14 mouse cellular contexts compared by ENCODE assay signal in genomic region chr5:28873600-28874265, GRCm38 (mm10).
"Had no signal": no experiment of that assay in that cellular context is flagged by ENCODE, and none has a peak within 500 bp of the region (broad histone marks: within the 10 kb centered on the region; RNA-seq: fewer than 3 reads in every experiment).

No protein-coding gene starts in this region.

- ATAC-seq: liver, postnatal 0 days; lung, postnatal 0 days; midbrain, embryonic 13.5 days; midbrain, embryonic 15.5 days had no signal

- DNase-seq: liver, postnatal 0 days; lung, adult 2 months; lung, postnatal 14 days; lung, postnatal 36 days; retina, postnatal 1 day; right cerebral cortex, postnatal 14 days; right cerebral cortex, postnatal 4 days; spleen, adult 18-20 months; thymus, adult 18-20 months; thymus, postnatal 14 days; thymus, postnatal 36 days had no signal
